Mouse (Mus musculus): ENCODE results near the gene 4930402H24Rik. TPM values are rescaled to one million over a fixed set of nuclear protein-coding genes. Genes with fewer than 3 reads are reported as not detected.
A peak's percentile ranks its signal among the peaks of the same experiment; 100 is the strongest.

4930402H24Rik gene
- polyA plus RNA-seq (2014; fragmentation: Nextera tagmentation; extraction: Ambion mirVana) = 26.6 and 29.7 TPM in 2 replicates

DNA sequence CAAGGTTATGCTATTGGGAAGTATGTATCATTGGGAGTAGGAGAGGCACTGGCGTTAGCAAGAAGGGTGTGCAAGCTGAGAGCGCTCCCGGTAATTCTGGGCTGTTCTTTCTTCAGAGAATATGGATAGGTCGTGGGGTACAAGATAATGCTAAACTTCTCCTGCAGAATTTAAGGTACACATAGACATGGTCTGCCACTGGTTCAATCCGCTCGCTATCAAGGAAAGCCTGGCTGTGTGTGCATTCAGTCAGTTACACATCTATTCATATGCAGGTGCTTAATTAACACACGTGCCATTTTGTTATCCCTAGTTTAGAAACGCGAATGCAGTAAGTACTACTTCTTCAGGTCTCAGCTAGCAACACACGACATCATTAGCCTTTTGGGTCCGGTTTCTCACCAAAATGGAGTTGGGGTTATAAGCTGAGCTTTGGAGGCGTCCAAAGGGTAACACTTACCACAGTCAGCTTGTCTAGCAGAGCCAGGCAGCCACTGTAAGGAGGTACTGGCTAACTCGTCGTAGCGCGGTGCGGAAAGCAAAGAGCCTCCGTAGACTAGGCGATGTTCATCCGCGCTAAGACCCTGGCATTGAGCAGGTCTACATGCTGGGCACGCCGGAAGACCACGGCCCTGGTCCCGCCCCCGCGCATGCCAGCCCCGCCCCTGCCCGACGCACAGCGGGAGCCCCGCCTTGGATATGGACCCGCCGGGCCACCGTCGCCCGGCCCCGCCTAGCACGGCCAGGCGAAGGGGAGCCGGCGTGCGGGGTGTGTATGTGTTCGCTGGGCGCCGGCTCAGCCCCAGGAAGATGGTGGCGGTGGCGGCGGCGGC is at the start of gene 4930402H24Rik, which contains the start of gene Atrn:
TSS of gene 4930402H24Rik (minus strand) at position 656 of the 833 bp plus-strand sequence.
TSS of gene Atrn (plus strand) at position 745 of the 833 bp plus-strand sequence.
- H3K9me3 ChIP-seq (ENCODE audit: control insufficient read depth, low read length) = no peaks in the 10 kb centered on the region
- ATAC-seq (ENCODE audit: insufficient number of reproducible peaks, low FRiP score, low TSS enrichment, low read depth) = peak; percentile 96
- H3K27ac ChIP-seq (replicated peaks; ENCODE audit: low read depth, low read length) = peak within 1 kb of the TSS; percentile 59; the same call in 1 of the 2 replicates
- 0 out of 2 replicates have a peak, but pooled peaks cover 2% of the 10 kb centered on the region for H3K4me1 ChIP-seq (ENCODE audit: control insufficient read depth, insufficient read depth, low read length)
- no peaks in the 10 kb centered on the region for H3K27me3 ChIP-seq (ENCODE audit: control insufficient read depth, insufficient read depth, low read length)
- H3K36me3 ChIP-seq (ENCODE audit: control insufficient read depth, insufficient read depth, low read length) = no peaks in the 10 kb centered on the region
- peak within 1 kb of the TSS; percentile 78 for H3K4me2 ChIP-seq (ENCODE audit: low read depth, severe bottlenecking)
- WGBS = 5% methylated on average over 46 of the region's 50 CpGs
- peak within 1 kb of the TSS; percentile 85 for H3K9ac ChIP-seq (ENCODE audit: low read length)
- peak within 1 kb of the TSS; percentile 69 for H3K4me3 ChIP-seq (ENCODE audit: low read depth, low read length)
- peak; percentile 97 for DNase-seq (ENCODE audit: low spot score)

DNA sequence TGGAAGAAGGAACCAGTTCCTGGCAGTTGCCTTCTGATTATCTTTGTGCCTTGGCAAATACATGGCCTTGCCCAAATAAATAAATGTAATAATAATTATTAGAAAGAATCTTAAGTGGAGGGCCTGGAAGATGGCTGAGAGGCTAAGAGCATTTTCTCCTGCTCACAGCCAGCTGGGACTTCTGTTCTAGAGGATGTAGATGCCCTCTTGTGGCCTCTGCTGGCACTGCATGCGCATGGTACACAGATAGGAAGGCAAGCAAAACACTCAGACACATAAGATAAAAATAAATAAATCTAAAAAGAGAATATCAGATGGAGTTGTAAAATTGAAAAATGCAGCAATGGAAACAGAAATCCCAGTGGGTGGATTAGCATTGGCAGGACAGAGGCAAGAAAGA is 44.3 kb upstream of the 4930402H24Rik start:
- Histone ChIP-seq H3K4me1 (ENCODE audit: control insufficient read depth, insufficient read depth, low read length) (no peaks in the 10 kb centered on the region), H3K36me3 (ENCODE audit: control insufficient read depth, insufficient read depth, low read length) (no peaks in the 10 kb centered on the region), H3K27me3 (ENCODE audit: control insufficient read depth, insufficient read depth, low read length) (no peaks in the 10 kb centered on the region), H3K9me3 (ENCODE audit: control insufficient read depth, low read length) (no peaks in the 10 kb centered on the region), H3K9ac (ENCODE audit: low read length) (no peak overlapping the region), H3K27ac (replicated peaks; ENCODE audit: low read depth, low read length) (no peak overlapping the region), H3K4me2 (ENCODE audit: low read depth, severe bottlenecking) (no peak overlapping the region), H3K4me3 (ENCODE audit: low read depth, low read length) (no peak overlapping the region)
- WGBS = 3% methylated on average over 1 of the region's 1 CpGs
- no peak for ATAC-seq (ENCODE audit: insufficient number of reproducible peaks, low FRiP score, low TSS enrichment, low read depth)
- peak; percentile 86 for DNase-seq (ENCODE audit: low spot score)

DNA sequence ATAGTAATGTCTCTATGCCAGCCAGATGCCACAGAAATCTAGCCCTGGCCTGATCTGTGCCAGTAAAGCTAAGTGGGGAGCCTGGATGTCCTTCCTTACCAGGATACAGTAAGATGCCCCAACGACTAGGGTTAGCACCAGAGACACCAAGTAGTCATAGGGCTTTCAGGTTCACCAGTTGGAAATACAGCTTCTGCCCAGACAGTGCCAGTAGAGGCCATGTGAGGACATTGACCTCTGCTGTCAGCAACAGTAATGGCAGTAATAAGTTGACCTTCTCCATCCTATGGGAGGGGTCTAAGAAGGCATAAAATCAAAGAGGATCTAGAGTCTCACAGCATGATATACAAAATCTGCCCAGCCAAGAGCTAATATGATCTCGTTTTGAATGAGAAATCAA is 43.6 kb upstream of the 4930402H24Rik start:
- WGBS = 83% methylated on average over 2 of the region's 2 CpGs
- H3K27ac ChIP-seq (replicated peaks; ENCODE audit: low read depth, low read length) = no peak overlapping the region
- DNase-seq (ENCODE audit: low spot score) (no peak), ATAC-seq (ENCODE audit: insufficient number of reproducible peaks, low FRiP score, low TSS enrichment, low read depth) (no peak)
- no peak overlapping the region for H3K4me3 ChIP-seq (ENCODE audit: low read depth, low read length)
- no peaks in the 10 kb centered on the region for H3K4me1 ChIP-seq (ENCODE audit: control insufficient read depth, insufficient read depth, low read length)
- H3K9ac ChIP-seq (ENCODE audit: low read length) = no peak overlapping the region
- no peaks in the 10 kb centered on the region for H3K36me3 ChIP-seq (ENCODE audit: control insufficient read depth, insufficient read depth, low read length)
- no peak overlapping the region for H3K4me2 ChIP-seq (ENCODE audit: low read depth, severe bottlenecking)
- H3K27me3 ChIP-seq (ENCODE audit: control insufficient read depth, insufficient read depth, low read length) = no peaks in the 10 kb centered on the region
- H3K9me3 ChIP-seq (ENCODE audit: control insufficient read depth, low read length) = no peaks in the 10 kb centered on the region

DNA sequence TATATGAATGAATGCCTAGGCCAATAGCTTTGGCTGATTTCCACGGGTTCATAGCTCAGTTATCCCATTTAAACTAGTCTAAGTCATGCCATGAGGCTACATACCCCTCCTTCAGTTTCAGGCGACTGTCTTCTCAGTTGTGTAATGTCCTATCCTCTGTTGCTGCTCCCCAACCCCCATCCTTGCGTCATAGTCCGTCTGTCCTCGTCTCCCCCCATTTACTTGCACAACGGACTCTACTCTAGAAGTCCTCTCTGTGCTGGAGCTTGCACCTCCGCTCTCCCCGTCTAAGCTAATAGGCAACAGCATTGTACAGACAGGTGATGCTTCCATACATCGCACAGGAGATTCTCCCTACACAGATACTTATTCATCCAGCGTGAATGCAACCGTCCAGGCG is 26.7 kb upstream of the 4930402H24Rik start:
- Histone ChIP-seq H3K9me3 (ENCODE audit: control insufficient read depth, low read length) (no peaks in the 10 kb centered on the region), H3K4me2 (ENCODE audit: low read depth, severe bottlenecking) (no peak overlapping the region), H3K27ac (replicated peaks; ENCODE audit: low read depth, low read length) (no peak overlapping the region), H3K4me3 (ENCODE audit: low read depth, low read length) (no peak overlapping the region), H3K9ac (ENCODE audit: low read length) (no peak overlapping the region), H3K4me1 (ENCODE audit: control insufficient read depth, insufficient read depth, low read length) (no peaks in the 10 kb centered on the region), H3K36me3 (ENCODE audit: control insufficient read depth, insufficient read depth, low read length) (no peaks in the 10 kb centered on the region), H3K27me3 (ENCODE audit: control insufficient read depth, insufficient read depth, low read length) (no peaks in the 10 kb centered on the region)
- 91% methylated on average over 12 of the region's 12 CpGs for WGBS
- no peak for DNase-seq (ENCODE audit: low spot score)
- no peak for ATAC-seq (ENCODE audit: insufficient number of reproducible peaks, low FRiP score, low TSS enrichment, low read depth)

DNA sequence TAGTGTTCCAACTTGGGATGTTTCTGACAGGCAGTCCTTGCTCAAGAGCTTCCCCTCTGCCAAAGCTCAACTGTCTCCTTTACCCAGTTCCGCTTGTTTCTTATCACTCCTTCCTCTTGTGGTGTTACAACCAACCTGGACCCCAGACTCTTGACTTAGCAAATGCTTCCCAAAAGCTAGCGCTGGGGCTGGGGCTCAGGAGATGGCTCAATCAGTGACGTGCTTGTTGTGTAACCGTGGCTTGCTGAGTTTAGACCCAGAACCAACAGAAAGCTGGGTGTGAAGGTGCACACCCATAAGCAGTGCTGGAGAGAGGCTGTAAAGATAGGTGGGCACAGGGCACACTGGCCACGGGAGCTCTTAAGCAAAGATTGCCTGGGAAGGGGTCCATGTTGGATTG is 23.8 kb upstream of the 4930402H24Rik start:
- H3K9ac ChIP-seq (ENCODE audit: low read length) = no peak overlapping the region
- H3K9me3 ChIP-seq (ENCODE audit: control insufficient read depth, low read length) = no peaks in the 10 kb centered on the region

DNA sequence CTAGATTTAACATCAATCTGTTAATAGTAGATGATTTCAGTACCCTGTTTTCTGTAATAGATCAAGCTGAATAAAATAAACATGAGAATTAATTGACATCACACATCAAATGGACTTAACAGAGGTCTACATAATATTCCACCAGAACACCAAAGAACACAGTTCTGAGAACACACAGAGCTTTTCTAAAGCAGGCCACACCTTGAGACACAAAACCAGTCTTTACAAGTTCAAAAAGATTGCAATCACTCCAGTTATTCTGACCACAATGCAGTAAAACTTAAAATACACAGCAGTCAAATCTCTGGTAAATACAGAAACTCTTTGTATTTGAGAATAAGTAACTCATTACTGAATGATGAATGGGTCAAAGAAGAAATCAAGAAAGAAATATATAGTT is 22.3 kb upstream of the 4930402H24Rik start:
- no peaks in the 10 kb centered on the region for H3K27me3 ChIP-seq (ENCODE audit: control insufficient read depth, insufficient read depth, low read length)
- H3K4me2 ChIP-seq (ENCODE audit: low read depth, severe bottlenecking) = no peak overlapping the region
- ATAC-seq (ENCODE audit: insufficient number of reproducible peaks, low FRiP score, low TSS enrichment, low read depth) = no peak
- no peaks in the 10 kb centered on the region for H3K36me3 ChIP-seq (ENCODE audit: control insufficient read depth, insufficient read depth, low read length)
- no peak overlapping the region for H3K9ac ChIP-seq (ENCODE audit: low read length)
- H3K4me3 ChIP-seq (ENCODE audit: low read depth, low read length) = no peak overlapping the region
- no peaks in the 10 kb centered on the region for H3K9me3 ChIP-seq (ENCODE audit: control insufficient read depth, low read length)
- no peaks in the 10 kb centered on the region for H3K4me1 ChIP-seq (ENCODE audit: control insufficient read depth, insufficient read depth, low read length)
- no peak for DNase-seq (ENCODE audit: low spot score)
- H3K27ac ChIP-seq (replicated peaks; ENCODE audit: low read depth, low read length) = no peak overlapping the region

More for the DNA sequence above, 23.8 kb upstream of the 4930402H24Rik start:
- Histone ChIP-seq H3K27me3 (ENCODE audit: control insufficient read depth, insufficient read depth, low read length) (no peaks in the 10 kb centered on the region), H3K4me2 (ENCODE audit: low read depth, severe bottlenecking) (no peak overlapping the region), H3K36me3 (ENCODE audit: control insufficient read depth, insufficient read depth, low read length) (no peaks in the 10 kb centered on the region), H3K4me1 (ENCODE audit: control insufficient read depth, insufficient read depth, low read length) (no peaks in the 10 kb centered on the region), H3K4me3 (ENCODE audit: low read depth, low read length) (no peak overlapping the region), H3K27ac (replicated peaks; ENCODE audit: low read depth, low read length) (no peak overlapping the region)
- WGBS = 89% methylated on average over 5 of the region's 5 CpGs
- ATAC-seq (ENCODE audit: insufficient number of reproducible peaks, low FRiP score, low TSS enrichment, low read depth) = no peak
- DNase-seq (ENCODE audit: low spot score) = no peak

DNA sequence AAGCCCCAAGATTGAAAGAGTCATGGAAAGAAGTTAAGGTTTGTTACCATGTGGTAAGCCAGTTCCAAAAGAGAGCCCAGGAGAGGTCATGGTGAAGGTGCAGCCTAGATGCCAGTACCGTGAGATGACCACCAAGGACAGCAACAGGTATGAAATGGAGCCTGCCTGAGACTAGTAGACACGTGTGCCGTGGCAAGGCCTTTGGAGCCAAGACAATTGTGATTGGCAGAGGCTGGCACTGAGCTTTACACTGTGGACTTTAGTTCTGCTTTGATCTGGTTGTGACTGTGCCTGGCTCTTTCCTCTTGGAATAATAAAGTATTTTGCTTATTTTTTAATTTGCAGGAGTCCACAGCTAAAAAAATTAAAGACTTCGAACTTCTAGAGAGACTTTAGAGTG is 21.8 kb upstream of the 4930402H24Rik start:
- Histone ChIP-seq H3K4me1 (ENCODE audit: control insufficient read depth, insufficient read depth, low read length) (no peaks in the 10 kb centered on the region), H3K27ac (replicated peaks; ENCODE audit: low read depth, low read length) (no peak overlapping the region), H3K9me3 (ENCODE audit: control insufficient read depth, low read length) (no peaks in the 10 kb centered on the region), H3K4me2 (ENCODE audit: low read depth, severe bottlenecking) (no peak overlapping the region), H3K9ac (ENCODE audit: low read length) (no peak overlapping the region), H3K27me3 (ENCODE audit: control insufficient read depth, insufficient read depth, low read length) (no peaks in the 10 kb centered on the region), H3K36me3 (ENCODE audit: control insufficient read depth, insufficient read depth, low read length) (no peaks in the 10 kb centered on the region), H3K4me3 (ENCODE audit: low read depth, low read length) (no peak overlapping the region)
- DNase-seq (ENCODE audit: low spot score) = no peak
- no peak for ATAC-seq (ENCODE audit: insufficient number of reproducible peaks, low FRiP score, low TSS enrichment, low read depth)
- 86% methylated on average over 4 of the region's 4 CpGs for WGBS

DNA sequence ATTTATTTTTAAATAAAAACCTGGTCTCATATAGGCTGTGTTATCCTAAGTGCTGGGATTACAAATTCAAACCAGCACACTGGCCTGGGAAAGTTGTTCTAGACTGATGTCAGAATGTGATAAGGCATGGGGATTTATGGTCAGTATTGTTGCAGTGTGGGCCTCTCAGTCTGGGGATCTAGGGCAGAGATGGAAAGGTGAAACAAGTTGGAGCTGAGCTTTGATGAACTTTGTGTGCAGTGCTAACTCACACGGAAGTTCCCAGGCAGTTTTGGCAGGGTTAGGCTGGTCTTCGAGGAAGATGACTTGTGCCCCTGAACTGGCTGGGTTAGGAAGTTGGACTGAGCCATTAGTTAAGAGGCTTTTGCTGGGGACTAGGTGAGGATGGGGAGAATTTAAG is 18.7 kb upstream of the 4930402H24Rik start:
- Histone ChIP-seq H3K27me3 (ENCODE audit: control insufficient read depth, insufficient read depth, low read length) (no peaks in the 10 kb centered on the region), H3K4me2 (ENCODE audit: low read depth, severe bottlenecking) (no peak overlapping the region), H3K9me3 (ENCODE audit: control insufficient read depth, low read length) (no peaks in the 10 kb centered on the region), H3K4me3 (ENCODE audit: low read depth, low read length) (no peak overlapping the region), H3K4me1 (ENCODE audit: control insufficient read depth, insufficient read depth, low read length) (no peaks in the 10 kb centered on the region), H3K36me3 (ENCODE audit: control insufficient read depth, insufficient read depth, low read length) (no peaks in the 10 kb centered on the region), H3K9ac (ENCODE audit: low read length) (no peak overlapping the region), H3K27ac (replicated peaks; ENCODE audit: low read depth, low read length) (no peak overlapping the region)
- no peak for DNase-seq (ENCODE audit: low spot score)
- 75% methylated on average over 2 of the region's 2 CpGs for WGBS
- ATAC-seq (ENCODE audit: insufficient number of reproducible peaks, low FRiP score, low TSS enrichment, low read depth) = no peak

Data from limb, embryonic 11.5 days (tissue).